Mouse (Mus musculus) MEL (cell line): ENCODE results near the gene Dhrs3. TPM values are rescaled to one million over a fixed set of nuclear protein-coding genes. Genes with fewer than 3 reads are reported as not detected.

Experiments used
- DNase-seq: peaks from one replicate; pipeline ENCODE4 v3.0.0; 2011; ENCODE audit warnings: low read depth, low spot score
- H3K27ac ChIP-seq: 2 replicates; pipeline ENCODE4 v1.5.1; 2012; ENCODE audit warnings: low read depth, mild to moderate bottlenecking, control low read depth, low read length, moderate library complexity; ENCODE audit not compliant: control insufficient read depth
- H3K27me3 ChIP-seq, 2 experiments: fragments of 150-350 bp in 1 of 2; sonication (generic) in 1 of 2; 2 replicates each; pipeline ENCODE4 v1.6.1; 2012; ENCODE audit warnings: low read length in 2 of 2, mild to moderate bottlenecking in 2 of 2, improper control_type of control experiment in 1 of 2, moderate library complexity in 1 of 2; ENCODE audit not compliant: insufficient read depth in 2 of 2, control insufficient read depth in 1 of 2
- H3K36me3 ChIP-seq, 2 experiments: 2 replicates each; pipeline ENCODE4 v1.6.1; 2012 to 2014; ENCODE audit warnings: low read length in 2 of 2, improper control_type of control experiment in 1 of 2, inconsistent platforms in 1 of 2, mild to moderate bottlenecking in 1 of 2; ENCODE audit not compliant: insufficient read depth in 2 of 2, control insufficient read depth in 1 of 2
- H3K4me1 ChIP-seq, 2 experiments: fragments of 150-350 bp in 1 of 2; sonication (generic) in 1 of 2; 2 replicates each; pipeline ENCODE4 v1.6.1; 2012; ENCODE audit warnings: low read length in 2 of 2, improper control_type of control experiment in 1 of 2, mild to moderate bottlenecking in 1 of 2; ENCODE audit not compliant: insufficient read depth in 2 of 2, control insufficient read depth in 1 of 2
- H3K4me3 ChIP-seq, 2 experiments: fragments of 150-350 bp in 1 of 2; sonication (generic) in 1 of 2; 2 replicates each; pipeline ENCODE4 v1.5.1; 2012; ENCODE audit warnings: low read depth in 2 of 2, low read length in 2 of 2, mild to moderate bottlenecking in 2 of 2, moderate library complexity in 2 of 2, control low read depth in 1 of 2, improper control_type of control experiment in 1 of 2; ENCODE audit not compliant: control insufficient read depth in 1 of 2, insufficient read depth in 1 of 2
- H3K79me2 ChIP-seq: 2 replicates; pipeline ENCODE4 v1.6.1; 2012; ENCODE audit warnings: mild to moderate bottlenecking, low read length, moderate library complexity; ENCODE audit not compliant: control insufficient read depth, poor library complexity, insufficient read depth
- H3K9ac ChIP-seq: 2 replicates; pipeline ENCODE4 v1.6.1; 2012; ENCODE audit warnings: low read depth, mild to moderate bottlenecking, control low read depth, low read length, moderate library complexity; ENCODE audit not compliant: control insufficient read depth, poor library complexity, severe bottlenecking
- H3K9me3 ChIP-seq: fragments of 150-350 bp; sonication (generic); replicated peaks from 2 replicates; pipeline ENCODE4 v1.6.1; 2012; ENCODE audit warnings: mild to moderate bottlenecking, low read length, improper control_type of control experiment, moderate library complexity; ENCODE audit not compliant: insufficient read depth
- BHLHE40 ChIP-seq: IDR thresholded peaks from 2 replicates; pipeline ENCODE4 v1.6.1; 2012; ENCODE audit warnings: low read depth, mild to moderate bottlenecking, inconsistent platforms, low read length, improper control_type of control experiment, borderline replicate concordance
- CHD1 ChIP-seq: IDR thresholded peaks from 2 replicates; pipeline ENCODE4 v1.6.1; 2012; ENCODE audit warnings: low read depth, mild to moderate bottlenecking, inconsistent platforms, low read length, improper control_type of control experiment
- CHD2 ChIP-seq: IDR thresholded peaks from 2 replicates; pipeline ENCODE4 v1.6.1; 2011; ENCODE audit warnings: low read length, improper control_type of control experiment
- E2F4 ChIP-seq: IDR thresholded peaks from 2 replicates; pipeline ENCODE4 v1.6.1; 2011; ENCODE audit warnings: low read depth, low read length, improper control_type of control experiment, borderline replicate concordance
- GATA1 ChIP-seq: IDR thresholded peaks from 2 replicates; pipeline ENCODE4 v1.6.1; 2011; ENCODE audit warnings: low read depth, low read length, improper control_type of control experiment
- HCFC1 ChIP-seq: IDR thresholded peaks from 2 replicates; pipeline ENCODE4 v1.6.1; 2012; ENCODE audit warnings: low read depth, mild to moderate bottlenecking, inconsistent platforms, low read length, improper control_type of control experiment, moderate library complexity
- JUND ChIP-seq: IDR thresholded peaks from 2 replicates; pipeline ENCODE4 v1.6.1; 2011; ENCODE audit warnings: low read depth, mild to moderate bottlenecking, improper control_type of control experiment, low read length
- MAFK ChIP-seq: IDR thresholded peaks from 2 replicates; pipeline ENCODE4 v1.6.1; 2011; ENCODE audit warnings: low read depth, mild to moderate bottlenecking, low read length, improper control_type of control experiment, borderline replicate concordance
- MAX ChIP-seq: IDR thresholded peaks from 2 replicates; pipeline ENCODE4 v1.6.1; 2011; ENCODE audit warnings: low read length, improper control_type of control experiment
- MXI1 ChIP-seq: IDR thresholded peaks from 2 replicates; pipeline ENCODE4 v1.6.1; 2011; ENCODE audit warnings: mild to moderate bottlenecking, low read depth, low read length, improper control_type of control experiment
- MYB ChIP-seq: IDR thresholded peaks from 2 replicates; pipeline ENCODE4 v1.6.1; 2011; ENCODE audit warnings: mild to moderate bottlenecking, low read depth, low read length, improper control_type of control experiment
- NELFE ChIP-seq: IDR thresholded peaks from 2 replicates; pipeline ENCODE4 v1.6.1; 2011; ENCODE audit warnings: low read depth, low read length, improper control_type of control experiment
- POLR2AphosphoS2 ChIP-seq: IDR thresholded peaks from 2 replicates; pipeline ENCODE4 v1.6.1; 2011; ENCODE audit warnings: low read length, improper control_type of control experiment
- RAD21 ChIP-seq: IDR thresholded peaks from 2 replicates; pipeline ENCODE4 v1.6.1; 2011; ENCODE audit warnings: mild to moderate bottlenecking, low read depth, low read length, improper control_type of control experiment
- SIN3A ChIP-seq: IDR thresholded peaks from 2 replicates; pipeline ENCODE4 v1.6.1; 2012; ENCODE audit warnings: low read length, improper control_type of control experiment, inconsistent platforms
- SMC3 ChIP-seq: IDR thresholded peaks from 2 replicates; pipeline ENCODE4 v1.6.1; 2011; ENCODE audit warnings: low read depth, low read length, improper control_type of control experiment
- TCF12 ChIP-seq: IDR thresholded peaks from 2 replicates; pipeline ENCODE4 v1.6.1; 2014; ENCODE audit warnings: low read depth, mild to moderate bottlenecking, inconsistent platforms, low read length, improper control_type of control experiment, moderate library complexity
- UBTF ChIP-seq: IDR thresholded peaks from 2 replicates; pipeline ENCODE4 v1.6.1; 2012; ENCODE audit warnings: low read depth, mild to moderate bottlenecking, inconsistent platforms, low read length, improper control_type of control experiment, moderate library complexity, borderline replicate concordance; ENCODE audit not compliant: insufficient read depth
- ZC3H11A ChIP-seq: IDR thresholded peaks from 2 replicates; pipeline ENCODE4 v1.6.1; 2012; ENCODE audit warnings: low read depth, mild to moderate bottlenecking, inconsistent platforms, low read length, improper control_type of control experiment
- polyA plus RNA-seq, 2 experiments: library from polyadenylated mRNA; stranded (reverse) in 1 of 2; unstranded in 1 of 2; fragments of >175 nt in 1 of 2; fragments of >200 nt in 1 of 2; gene quantifications; 2 replicates each; pipeline versions ENCODE4 v1.2.1 to v1.2.4; 2012; ENCODE audit warnings: low replicate concordance in 2 of 2, low read depth in 1 of 2; ENCODE audit not compliant: insufficient read length in 2 of 2, insufficient read depth in 1 of 2, missing spikeins in 1 of 2
- total RNA-seq: library from RNA; depleted of rRNA; stranded (reverse); fragments of 300-350 nt; gene quantifications from 2 replicates; pipeline ENCODE4 v1.2.3, GENCODE M21; 2012

Dhrs3 gene
- total and polyA plus RNA-seq, 3 experiments: 0.89 to 2.2 TPM; not detected in 1

GRCm38 (mm10) chr4:144930366-144930765 lies 37.7 kb downstream of the Dhrs3 start:
- no peak for TF ChIP-seq MXI1
- no peak for TF ChIP-seq ZC3H11A
- no peak for TF ChIP-seq HCFC1
- TF ChIP-seq CHD1: no peak
- TF ChIP-seq NELFE: no peak
- no peak for TF ChIP-seq JUND
- no peak for TF ChIP-seq UBTF
- Histone ChIP-seq H3K79me2 (no peaks in the 10 kb centered on the region), H3K27me3 (no peaks in the 10 kb centered on the region), H3K36me3 (no peaks in the 10 kb centered on the region), H3K4me1 (no peaks in the 10 kb centered on the region), H3K9ac (no peak overlapping the region), H3K4me3 (no peak overlapping the region), H3K9me3 (no peaks in the 10 kb centered on the region), H3K27ac (no peak overlapping the region)
- no peak for DNase-seq

GRCm38 (mm10) chr4:144931167-144931566 lies 38.5 kb downstream of the Dhrs3 start:
- no peak for DNase-seq
- H3K27ac ChIP-seq: no peak overlapping the region
- no peak overlapping the region for H3K9ac ChIP-seq
- no peak overlapping the region for H3K4me3 ChIP-seq
- no peaks in the 10 kb centered on the region for H3K9me3 ChIP-seq
- no peaks in the 10 kb centered on the region for H3K4me1 ChIP-seq
- no peaks in the 10 kb centered on the region for H3K79me2 ChIP-seq
- H3K36me3 ChIP-seq: no peaks in the 10 kb centered on the region
- H3K27me3 ChIP-seq: no peaks in the 10 kb centered on the region
- TF ChIP-seq POLR2AphosphoS2 (no peak), GATA1 (no peak), MAFK (no peak), MXI1 (no peak), E2F4 (no peak), MYB (no peak), TCF12 (no peak), SMC3 (no peak), ZC3H11A (no peak), BHLHE40 (no peak)

- H3K27ac ChIP-seq: no peak overlapping the region
- TF ChIP-seq MXI1 (no peak), CHD1 (no peak), RAD21 (no peak), CHD2 (no peak), UBTF (no peak), MAX (no peak), SIN3A (no peak), SMC3 (no peak), NELFE (no peak)
- TF ChIP-seq, all 39 proteins: peak for 0
- no peak for DNase-seq
- no peaks in the 10 kb centered on the region for H3K27me3 ChIP-seq
- no peaks in the 10 kb centered on the region for H3K4me1 ChIP-seq
- H3K36me3 ChIP-seq: no peaks in the 10 kb centered on the region
- H3K79me2 ChIP-seq: no peaks in the 10 kb centered on the region
- H3K9me3 ChIP-seq: no peaks in the 10 kb centered on the region
- no peak overlapping the region for H3K9ac ChIP-seq
- H3K4me3 ChIP-seq: no peak overlapping the region
These were observed 41.9 kb downstream of the Dhrs3 start for GRCm38 (mm10) chr4:144934501-144934900.
